In the genomic region with DNA sequence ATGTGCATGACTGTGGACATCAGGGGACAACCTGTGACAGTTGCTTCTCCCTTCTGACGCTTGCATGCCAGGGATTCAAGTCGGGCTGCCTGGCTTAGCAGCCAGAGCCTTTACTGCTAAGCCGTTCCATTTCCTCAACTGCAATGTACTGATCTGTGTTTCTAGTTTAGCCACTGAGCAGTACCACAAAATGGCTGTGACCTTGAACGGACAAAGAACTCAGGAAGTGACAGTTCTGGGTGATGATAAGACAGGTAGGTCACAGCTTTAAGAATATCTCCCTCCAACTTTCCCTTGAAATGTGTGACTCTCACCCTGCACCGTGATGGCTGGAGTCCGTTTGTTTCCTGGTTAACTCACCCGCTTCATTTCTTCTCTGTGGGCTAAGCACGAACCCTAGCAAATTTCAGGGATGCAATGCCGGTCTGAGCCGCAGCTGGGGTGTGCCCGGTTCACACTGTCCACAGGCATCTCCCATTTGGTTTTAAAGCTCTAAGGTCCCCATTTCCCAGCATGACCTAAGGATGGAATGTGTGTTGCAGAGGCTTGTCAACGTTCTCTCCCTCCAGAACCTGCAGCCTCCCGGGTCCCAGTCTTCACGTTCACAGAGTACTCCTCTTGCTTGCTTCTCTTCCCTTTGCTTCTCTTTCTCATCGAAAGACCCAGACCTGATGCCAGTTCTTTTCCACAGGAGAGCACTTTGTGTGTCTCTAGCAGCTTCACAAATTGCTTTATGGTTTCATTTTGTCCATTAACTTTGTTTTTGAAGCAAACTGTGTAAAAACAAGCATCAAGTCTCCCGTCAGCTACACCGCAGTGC, we compare ENCODE assay signal across 8 mouse cellular contexts. TPM values are rescaled to one million over a fixed set of nuclear protein-coding genes. Genes with fewer than 3 reads are reported as not detected.
DNase-seq lines count a peak whose midpoint lies in the region; ATAC-seq and TF ChIP-seq lines count a peak whose summit lies in the region.

No protein-coding gene starts in this region.

- H3K9ac ChIP-seq in heart, embryonic 12.5 days, result peak overlapping the region; percentile 57
- no peak overlapping the region for H3K9ac ChIP-seq in MEL (ENCODE audit: control insufficient read depth, low read depth, low read length, poor library complexity, severe bottlenecking)
- no peak overlapping the region for H3K9ac ChIP-seq in forebrain, embryonic 12.5 days
- H3K9ac ChIP-seq in kidney, embryonic 16.5 days (replicated peaks; ENCODE audit: low read length), result peak overlapping the region; percentile 63
- peak overlapping the region; percentile 36; the same call in 1 of the 2 replicates for H3K9ac ChIP-seq in midbrain, embryonic 14.5 days (replicated peaks; ENCODE audit: low read length)

- H3K27me3 ChIP-seq in heart, embryonic 12.5 days (replicated peaks), result no peaks in the 10 kb centered on the region
- H3K27me3 ChIP-seq in MEL (ENCODE audit: control insufficient read depth in 1 of 2, insufficient read depth in 2 of 2, low read length in 2 of 2), result peaks cover 0 to 3% of the 10 kb centered on the region in 2 experiments; a peak in 2 of 4 replicates
- H3K27me3 ChIP-seq in forebrain, embryonic 12.5 days, result 0 out of 2 replicates have a peak, but pooled peaks cover 3% of the 10 kb centered on the region
- H3K27me3 ChIP-seq in kidney, embryonic 16.5 days (ENCODE audit: insufficient read depth, low read length), result no peaks in the 10 kb centered on the region
- H3K27me3 ChIP-seq in midbrain, embryonic 14.5 days (ENCODE audit: control insufficient read depth, insufficient read depth, low read length), result 0 out of 2 replicates have a peak, but pooled peaks cover 3% of the 10 kb centered on the region

- peak overlapping the region; percentile 42 for H3K4me3 ChIP-seq in heart, embryonic 12.5 days
- peak overlapping the region; percentile 34 to 38 for H3K4me3 ChIP-seq in MEL (ENCODE audit: control insufficient read depth in 1 of 2, insufficient read depth in 1 of 2, low read depth in 2 of 2, low read length in 2 of 2)
- H3K4me3 ChIP-seq in forebrain, embryonic 12.5 days (replicated peaks), result peak overlapping the region; percentile 25
- peak overlapping the region; percentile 41 for H3K4me3 ChIP-seq in kidney, embryonic 16.5 days (ENCODE audit: low read length)
- H3K4me3 ChIP-seq in midbrain, embryonic 14.5 days (replicated peaks; ENCODE audit: low read depth, low read length), result peak overlapping the region; percentile 22

- ATAC-seq in heart, embryonic 12.5 days (ENCODE audit: insufficient number of reproducible peaks, low FRiP score), result no peak
- 0 out of 2 replicates have a peak, but pooled peaks have one; percentile 30 for ATAC-seq in forebrain, embryonic 12.5 days (ENCODE audit: low FRiP score)
- no peak for ATAC-seq in kidney, embryonic 16.5 days (ENCODE audit: low FRiP score, low TSS enrichment)
- peak; percentile 50; the same call in 1 of the 2 replicates for ATAC-seq in midbrain, embryonic 14.5 days (ENCODE audit: low FRiP score, low TSS enrichment)

- H3K79me2 ChIP-seq in MEL (ENCODE audit: control insufficient read depth, insufficient read depth, low read length, poor library complexity), result no peaks in the 10 kb centered on the region

- H3K9me3 ChIP-seq in heart, embryonic 12.5 days (replicated peaks), result no peaks in the 10 kb centered on the region
- H3K9me3 ChIP-seq in MEL (replicated peaks; ENCODE audit: insufficient read depth, low read length), result no peaks in the 10 kb centered on the region
- no peaks in the 10 kb centered on the region for H3K9me3 ChIP-seq in forebrain, embryonic 12.5 days
- no peaks in the 10 kb centered on the region for H3K9me3 ChIP-seq in kidney, embryonic 16.5 days (ENCODE audit: low read length)
- H3K9me3 ChIP-seq in midbrain, embryonic 14.5 days (ENCODE audit: control insufficient read depth, low read length), result no peaks in the 10 kb centered on the region

- peak overlapping the region; percentile 70 for H3K4me2 ChIP-seq in heart, embryonic 12.5 days
- H3K4me2 ChIP-seq in forebrain, embryonic 12.5 days, result peak overlapping the region; percentile 43
- peak overlapping the region; percentile 63 for H3K4me2 ChIP-seq in kidney, embryonic 16.5 days (replicated peaks; ENCODE audit: low read depth, low read length)
- peak overlapping the region; percentile 52 for H3K4me2 ChIP-seq in midbrain, embryonic 14.5 days (ENCODE audit: low read length)

- no peak for TF ChIP-seq RAD21 in MEL (IDR thresholded peaks at IDR 0.05; ENCODE audit: low read depth, low read length)

- TF ChIP-seq EP300 in MEL (IDR thresholded peaks at IDR 0.05; ENCODE audit: low read depth in 1 of 2, low read length in 2 of 2), result no peak

- TF ChIP-seq POLR2A in MEL (IDR thresholded peaks at IDR 0.05; ENCODE audit: control insufficient read depth in 1 of 2, insufficient read depth in 1 of 2, low read depth in 1 of 2, low read length in 2 of 2, poor library complexity in 1 of 2), result no peak

- H3K36me3 ChIP-seq in heart, embryonic 12.5 days, result no peaks in the 10 kb centered on the region
- H3K36me3 ChIP-seq in MEL (ENCODE audit: control insufficient read depth in 1 of 2, insufficient read depth in 2 of 2, low read length in 2 of 2), result no peaks in the 10 kb centered on the region
- no peaks in the 10 kb centered on the region for H3K36me3 ChIP-seq in forebrain, embryonic 12.5 days (replicated peaks)
- no peaks in the 10 kb centered on the region for H3K36me3 ChIP-seq in kidney, embryonic 16.5 days (ENCODE audit: insufficient read depth, low read length)
- no peaks in the 10 kb centered on the region for H3K36me3 ChIP-seq in midbrain, embryonic 14.5 days (ENCODE audit: control insufficient read depth, insufficient read depth, low read length)

- H3K4me1 ChIP-seq in heart, embryonic 12.5 days (replicated peaks), result 0 out of 2 replicates have a peak, but pooled peaks cover 3% of the 10 kb centered on the region
- H3K4me1 ChIP-seq in MEL (ENCODE audit: control insufficient read depth in 1 of 2, insufficient read depth in 2 of 2, low read length in 2 of 2), result peaks cover 0 to 7% of the 10 kb centered on the region in 2 experiments; a peak in 1 of 4 replicates
- H3K4me1 ChIP-seq in forebrain, embryonic 12.5 days, result peaks cover 8% of the 10 kb centered on the region; the same call in 1 of the 2 replicates
- H3K4me1 ChIP-seq in kidney, embryonic 16.5 days (ENCODE audit: insufficient read depth, low read length), result 0 out of 2 replicates have a peak, but pooled peaks cover 5% of the 10 kb centered on the region
- H3K4me1 ChIP-seq in midbrain, embryonic 14.5 days (ENCODE audit: control insufficient read depth, insufficient read depth, low read length), result no peaks in the 10 kb centered on the region

- H3K27ac ChIP-seq in heart, embryonic 12.5 days (ENCODE audit: poor library complexity, severe bottlenecking), result no peak overlapping the region
- H3K27ac ChIP-seq in MEL (ENCODE audit: control insufficient read depth, low read depth, low read length), result no peak overlapping the region
- no peak overlapping the region for H3K27ac ChIP-seq in forebrain, embryonic 12.5 days
- no peak overlapping the region for H3K27ac ChIP-seq in kidney, embryonic 16.5 days (ENCODE audit: low read length)
- no peak overlapping the region for H3K27ac ChIP-seq in midbrain, embryonic 14.5 days (replicated peaks; ENCODE audit: low read depth, low read length)

- TF ChIP-seq CTCF in MEL (IDR thresholded peaks at IDR 0.05 in 2 of 3, conservative IDR thresholded peaks at IDR 0.05 in 1 of 3; ENCODE audit: control insufficient read depth in 1 of 3, insufficient read depth in 1 of 3, low read depth in 2 of 3, low read length in 3 of 3, poor library complexity in 1 of 3, severe bottlenecking in 1 of 3), result no peak

- WGBS in heart, embryonic 12.5 days, result 18% methylated on average over 17 of the region's 17 CpGs
- 45% methylated on average over 17 of the region's 17 CpGs for WGBS in forebrain, embryonic 12.5 days
- WGBS in kidney, embryonic 16.5 days, result 33% methylated on average over 17 of the region's 17 CpGs
- 41% methylated on average over 17 of the region's 17 CpGs for WGBS in midbrain, embryonic 14.5 days

- DNase-seq in heart, postnatal 25 days (ENCODE audit: low spot score), result no peak
- DNase-seq in MEL (ENCODE audit: low read depth, low spot score), result no peak
- peak; percentile 4 for DNase-seq in midbrain, embryonic 14.5 days
- DNase-seq in ovary, postnatal 14 days (ENCODE audit: low spot score), result no peak
- DNase-seq in lung, postnatal 14 days, result no peak

- intact Hi-C loops in heart, postnatal 25 days (cut with DNase I), result loop anchor here (1.0 to 10.0 kb wide), 2 partner anchors 345 to 899 kb away; no protein-coding TSS in a partner anchor

TF ChIP-seq in MEL, 35 proteins besides CTCF, POLR2A, EP300 and RAD21 (continues in another document):
- TF ChIP-seq MAFK (IDR thresholded peaks at IDR 0.05; ENCODE audit: borderline replicate concordance, low read depth, low read length), result no peak
- TF ChIP-seq SIN3A (IDR thresholded peaks at IDR 0.05; ENCODE audit: low read length), result no peak
- TF ChIP-seq JUND (IDR thresholded peaks at IDR 0.05; ENCODE audit: low read depth, low read length), result no peak
- no peak for TF ChIP-seq GABPA (IDR thresholded peaks at IDR 0.05; ENCODE audit: low read depth, low read length)
- TF ChIP-seq MXI1 (IDR thresholded peaks at IDR 0.05; ENCODE audit: low read depth, low read length), result no peak
- no peak for TF ChIP-seq BHLHE40 (IDR thresholded peaks at IDR 0.05; ENCODE audit: borderline replicate concordance, low read depth, low read length)
- TF ChIP-seq HCFC1 (IDR thresholded peaks at IDR 0.05; ENCODE audit: low read depth, low read length), result no peak
- no peak for TF ChIP-seq MYB (IDR thresholded peaks at IDR 0.05; ENCODE audit: low read depth, low read length)

RNA-seq across cellular contexts. Expression of a gene that starts 46.2 kb away (rescaled TPM):
- 22.1 and 23.8 TPM in 2 replicates for polyA plus RNA-seq in heart, embryonic 12.5 days (2016; fragmentation: Nextera tagmentation; extraction: Ambion mirVana)
- total RNA-seq in heart, postnatal 25 days (2021), result 10 to 100 TPM; 30.2 to 33.4 TPM
- total RNA-seq in MEL (2012; rRNA removed), result 10.2 and 10.7 TPM in 2 replicates
- polyA plus RNA-seq in MEL (2012; ENCODE audit: insufficient read depth in 1 of 2, insufficient read length in 2 of 2, low read depth in 1 of 2, low replicate concordance in 2 of 2, missing spikeins in 1 of 2), result 10 to 100 TPM in 1 of 2 experiments, 1 to 10 TPM in 1; 9.2 to 43.5 TPM
- polyA plus RNA-seq in forebrain, embryonic 12.5 days (2016; fragmentation: Nextera tagmentation; extraction: Ambion mirVana), result 15.7 and 16.5 TPM in 2 replicates
- 14.4 and 15.8 TPM in 2 replicates for polyA plus RNA-seq in kidney, embryonic 16.5 days (2015; fragmentation: Nextera tagmentation; extraction: Ambion mirVana)
- 23.2 and 26.3 TPM in 2 replicates for polyA plus RNA-seq in midbrain, embryonic 14.5 days (2014; fragmentation: Nextera tagmentation; extraction: Ambion mirVana)

RNA-seq across cellular contexts. Expression of a gene that starts 51.5 kb away (rescaled TPM):
- polyA plus RNA-seq in heart, embryonic 12.5 days (2016; fragmentation: Nextera tagmentation; extraction: Ambion mirVana), result not detected in 2 replicates
- total RNA-seq in heart, postnatal 25 days (2021), result 1 to 10 TPM; 2.5 to 3.8 TPM
- not detected in 2 replicates for total RNA-seq in MEL (2012; rRNA removed)
- not detected for polyA plus RNA-seq in MEL (2012; ENCODE audit: insufficient read depth in 1 of 2, insufficient read length in 2 of 2, low read depth in 1 of 2, low replicate concordance in 2 of 2, missing spikeins in 1 of 2)
- polyA plus RNA-seq in forebrain, embryonic 12.5 days (2016; fragmentation: Nextera tagmentation; extraction: Ambion mirVana), result not detected in 2 replicates
- polyA plus RNA-seq in kidney, embryonic 16.5 days (2015; fragmentation: Nextera tagmentation; extraction: Ambion mirVana), result 0.19 and 0.28 TPM in 2 replicates
- polyA plus RNA-seq in midbrain, embryonic 14.5 days (2014; fragmentation: Nextera tagmentation; extraction: Ambion mirVana), result not detected in 2 replicates

Comparison
In these comparisons a context has a peak if more than half of its experiments do, and no peak if none do; other contexts are left out.
1. ATAC-seq: peak in forebrain, embryonic 12.5 days (single experiment) and midbrain, embryonic 14.5 days (single experiment); none in heart, embryonic 12.5 days (single experiment) and kidney, embryonic 16.5 days (single experiment).
2. H3K9ac ChIP-seq: peak in heart, embryonic 12.5 days (single experiment), kidney, embryonic 16.5 days (single experiment) and midbrain, embryonic 14.5 days (single experiment); none in MEL (single experiment) and forebrain, embryonic 12.5 days (single experiment).
3. Peak in every context shown above with its lines, with median percentiles within 50 percentile points of each other: H3K4me2 ChIP-seq and H3K4me3 ChIP-seq.